Mouse (Mus musculus) splenic B cell, adult 2 months (primary cell): ENCODE data around the gene Fam222a.

Experiments
- DNase-seq: peaks from one replicate; pipeline ENCODE4 v3.0.0-alpha.2; 2011; ENCODE audit warnings: low read depth, low spot score
- H3K27me3 ChIP-seq: 2 replicates; pipeline ENCODE4 v1.6.1; 2012; ENCODE audit warnings: mild to moderate bottlenecking, low read length, moderate library complexity, mixed read lengths; ENCODE audit not compliant: control insufficient read depth, poor library complexity, insufficient read depth, severe bottlenecking
- H3K36me3 ChIP-seq: 2 replicates; pipeline ENCODE4 v1.6.1; 2012; ENCODE audit warnings: mild to moderate bottlenecking, low read length, moderate library complexity, mixed read lengths; ENCODE audit not compliant: control insufficient read depth, poor library complexity, insufficient read depth, severe bottlenecking

Gene Fam222a

GRCm38 (mm10) chr5:114567565-114568197 is at the start of gene Fam222a:
Fam222a (plus strand) TSS chr5:114568016.
- no peaks in the 10 kb centered on the region for H3K27me3 ChIP-seq
- no peaks in the 10 kb centered on the region for H3K36me3 ChIP-seq
- peak; percentile 75 for DNase-seq

- Histone ChIP-seq H3K36me3 (no peaks in the 10 kb centered on the region), H3K27me3 (no peaks in the 10 kb centered on the region)
- no peak for DNase-seq
Observed at GRCm38 (mm10) chr5:114528355-114528754, 39.5 kb upstream of the Fam222a start.

GRCm38 (mm10) chr5:114530337-114530736 is 37.5 kb upstream of the Fam222a start:
- Histone ChIP-seq H3K36me3 (no peaks in the 10 kb centered on the region), H3K27me3 (no peaks in the 10 kb centered on the region)
- no peak for DNase-seq

- H3K36me3 ChIP-seq = no peaks in the 10 kb centered on the region
- no peak for DNase-seq
- no peaks in the 10 kb centered on the region for H3K27me3 ChIP-seq
Observed at GRCm38 (mm10) chr5:114532055-114532454, 35.8 kb upstream of the Fam222a start.

GRCm38 (mm10) chr5:114537308-114538020 is 30.4 kb upstream of the Fam222a start:
- no peak for DNase-seq
- Histone ChIP-seq H3K27me3 (no peaks in the 10 kb centered on the region), H3K36me3 (no peaks in the 10 kb centered on the region)

- no peaks in the 10 kb centered on the region for H3K27me3 ChIP-seq
- no peak for DNase-seq
Observed at GRCm38 (mm10) chr5:114538021-114538405, 29.8 kb upstream of the Fam222a start.

GRCm38 (mm10) chr5:114538752-114539151 is 29.1 kb upstream of the Fam222a start:
- no peak for DNase-seq
- Histone ChIP-seq H3K27me3 (no peaks in the 10 kb centered on the region), H3K36me3 (no peaks in the 10 kb centered on the region)

More at GRCm38 (mm10) chr5:114538021-114538405, 29.8 kb upstream of the Fam222a start:
- H3K36me3 ChIP-seq = no peaks in the 10 kb centered on the region

GRCm38 (mm10) chr5:114539766-114540165 is 28.1 kb upstream of the Fam222a start:
- no peaks in the 10 kb centered on the region for H3K27me3 ChIP-seq
- DNase-seq = no peak

GRCm38 (mm10) chr5:114541656-114542445 is 26.0 kb upstream of the Fam222a start:
- H3K27me3 ChIP-seq = no peaks in the 10 kb centered on the region
- no peak for DNase-seq

More at GRCm38 (mm10) chr5:114539766-114540165, 28.1 kb upstream of the Fam222a start:
- H3K36me3 ChIP-seq = no peaks in the 10 kb centered on the region

GRCm38 (mm10) chr5:114543656-114544055 is 24.2 kb upstream of the Fam222a start:
- no peak for DNase-seq
- Histone ChIP-seq H3K27me3 (no peaks in the 10 kb centered on the region), H3K36me3 (no peaks in the 10 kb centered on the region)

More at GRCm38 (mm10) chr5:114541656-114542445, 26.0 kb upstream of the Fam222a start:
- H3K36me3 ChIP-seq = no peaks in the 10 kb centered on the region

GRCm38 (mm10) chr5:114544205-114544604 is 23.6 kb upstream of the Fam222a start:
- Histone ChIP-seq H3K36me3 (no peaks in the 10 kb centered on the region), H3K27me3 (no peaks in the 10 kb centered on the region)
- DNase-seq = no peak

GRCm38 (mm10) chr5:114545076-114545475 is 22.7 kb upstream of the Fam222a start:
- DNase-seq = no peak
- no peaks in the 10 kb centered on the region for H3K27me3 ChIP-seq
- H3K36me3 ChIP-seq = no peaks in the 10 kb centered on the region

- no peaks in the 10 kb centered on the region for H3K27me3 ChIP-seq
- H3K36me3 ChIP-seq = no peaks in the 10 kb centered on the region
- no peak for DNase-seq
Observed at GRCm38 (mm10) chr5:114548976-114549375, 18.8 kb upstream of the Fam222a start.

GRCm38 (mm10) chr5:114549770-114550169 is 18.0 kb upstream of the Fam222a start:
- Histone ChIP-seq H3K36me3 (no peaks in the 10 kb centered on the region), H3K27me3 (no peaks in the 10 kb centered on the region)
- DNase-seq = no peak

- no peak for DNase-seq
- Histone ChIP-seq H3K27me3 (no peaks in the 10 kb centered on the region), H3K36me3 (no peaks in the 10 kb centered on the region)
Observed at GRCm38 (mm10) chr5:114550431-114550830, 17.4 kb upstream of the Fam222a start.
